Mouse (Mus musculus) hindbrain, embryonic 10.5 days (tissue): ENCODE data around the gene Best1. TPM values are rescaled to one million over a fixed set of nuclear protein-coding genes. Genes with fewer than 3 reads are reported as not detected.

Experiments
- DNase-seq: peaks from one replicate; pipeline ENCODE4 v3.0.0-alpha.2; 2017; ENCODE audit warnings: low spot score
- H3K27ac ChIP-seq: fragments of 300-500 bp; sonication (generic); 2 replicates; pipeline ENCODE4 v1.5.1; 2016; ENCODE audit warnings: mild to moderate bottlenecking, moderate library complexity
- H3K27me3 ChIP-seq: fragments of 300-500 bp; sonication (generic); 2 replicates; pipeline ENCODE4 v1.6.1; 2016; ENCODE audit warnings: mild to moderate bottlenecking; ENCODE audit not compliant: poor library complexity, insufficient read depth, severe bottlenecking
- H3K36me3 ChIP-seq: fragments of 300-500 bp; sonication (generic); 2 replicates; pipeline ENCODE4 v1.6.1; 2016; ENCODE audit warnings: mild to moderate bottlenecking, moderate library complexity
- H3K4me1 ChIP-seq: fragments of 300-500 bp; sonication (generic); replicated peaks from 2 replicates; pipeline ENCODE4 v1.6.1; 2016; ENCODE audit warnings: mild to moderate bottlenecking
- H3K4me3 ChIP-seq: fragments of 300-500 bp; sonication (generic); 2 replicates; pipeline ENCODE4 v1.5.1; 2016; ENCODE audit warnings: mild to moderate bottlenecking, moderate library complexity
- H3K9me3 ChIP-seq: fragments of 300-500 bp; sonication (generic); 2 replicates; pipeline ENCODE4 v1.6.1; 2016; ENCODE audit warnings: mild to moderate bottlenecking, moderate library complexity
- WGBS: fragments of 180-500 bp; shearing (Covaris S2); methylation state at CpG from one replicate; pipeline ENCODE4 v1.1.7; 2016; 5-methylcytosine and 5-hydroxymethylcytosine counted together
- polyA plus RNA-seq: library from polyadenylated mRNA; unstranded; fragments of >200 nt; fragmentation: Nextera tagmentation; extraction: Ambion mirVana; gene quantifications from 2 replicates; pipeline ENCODE4 v1.2.1, GENCODE M21; 2016

Best1 gene
- polyA plus RNA-seq, result 1.8 TPM in 2 replicates

- Histone ChIP-seq H3K4me1 (0 out of 2 replicates have a peak, but pooled peaks cover 3% of the 10 kb centered on the region), H3K36me3 (no peaks in the 10 kb centered on the region), H3K27me3 (no peaks in the 10 kb centered on the region), H3K9me3 (no peaks in the 10 kb centered on the region), H3K27ac (no peak within 1 kb of the TSS), H3K4me3 (no peak within 1 kb of the TSS)
- whole genome bisulfite sequencing, result 78% methylated on average over 7 of the region's 7 CpGs
- no peak for DNase-seq
Measured at GRCm38 (mm10) chr19:10001206-10001969, at the start of gene Best1, which contains the start of gene Rab3il1. TSS of gene Best1 (minus strand) at chr19:10001633. TSS of gene Rab3il1 (plus strand) at chr19:10001669.

GRCm38 (mm10) chr19:10050438-10050837 lies 49.0 kb upstream of the Best1 start:
- H3K4me3 ChIP-seq, result no peak overlapping the region
- no peaks in the 10 kb centered on the region for H3K9me3 ChIP-seq
- no peak for DNase-seq
- WGBS, result 87% methylated on average over 2 of the region's 2 CpGs
- H3K27me3 ChIP-seq, result no peaks in the 10 kb centered on the region
- no peak overlapping the region for H3K27ac ChIP-seq
- no peaks in the 10 kb centered on the region for H3K36me3 ChIP-seq
- no peaks in the 10 kb centered on the region for H3K4me1 ChIP-seq

GRCm38 (mm10) chr19:10049533-10049932 lies 48.1 kb upstream of the Best1 start:
- no peaks in the 10 kb centered on the region for H3K36me3 ChIP-seq
- H3K9me3 ChIP-seq, result no peaks in the 10 kb centered on the region
- no peak for DNase-seq
- H3K4me1 ChIP-seq, result no peaks in the 10 kb centered on the region
- no peak overlapping the region for H3K27ac ChIP-seq
- no peaks in the 10 kb centered on the region for H3K27me3 ChIP-seq
- H3K4me3 ChIP-seq, result no peak overlapping the region

GRCm38 (mm10) chr19:10046983-10047382 lies 45.5 kb upstream of the Best1 start:
- Histone ChIP-seq H3K27ac (no peak overlapping the region), H3K36me3 (no peaks in the 10 kb centered on the region), H3K27me3 (peaks cover 18% of the 10 kb centered on the region), H3K4me1 (peaks cover 6% of the 10 kb centered on the region), H3K4me3 (no peak overlapping the region), H3K9me3 (no peaks in the 10 kb centered on the region)
- no peak for DNase-seq
- WGBS, result 68% methylated on average over 3 of the region's 3 CpGs

GRCm38 (mm10) chr19:10046346-10046745 lies 44.9 kb upstream of the Best1 start:
- WGBS, result 78% methylated on average over 4 of the region's 4 CpGs
- no peaks in the 10 kb centered on the region for H3K9me3 ChIP-seq
- H3K27ac ChIP-seq, result no peak overlapping the region
- H3K36me3 ChIP-seq, result no peaks in the 10 kb centered on the region
- no peak for DNase-seq
- H3K4me1 ChIP-seq, result peaks cover 12% of the 10 kb centered on the region
- no peak overlapping the region for H3K4me3 ChIP-seq
- peaks cover 18% of the 10 kb centered on the region for H3K27me3 ChIP-seq

GRCm38 (mm10) chr19:10045707-10046106 lies 44.3 kb upstream of the Best1 start:
- WGBS, result 85% methylated on average over 2 of the region's 2 CpGs
- Histone ChIP-seq H3K27me3 (peaks cover 24% of the 10 kb centered on the region), H3K9me3 (no peaks in the 10 kb centered on the region), H3K36me3 (no peaks in the 10 kb centered on the region), H3K4me3 (no peak overlapping the region), H3K27ac (no peak overlapping the region), H3K4me1 (peaks cover 18% of the 10 kb centered on the region)
- DNase-seq, result no peak

- Histone ChIP-seq H3K27me3 (peaks cover 36% of the 10 kb centered on the region), H3K4me3 (no peak overlapping the region), H3K9me3 (no peaks in the 10 kb centered on the region), H3K4me1 (peaks cover 18% of the 10 kb centered on the region), H3K27ac (no peak overlapping the region), H3K36me3 (no peaks in the 10 kb centered on the region)
- no peak for DNase-seq
Measured at GRCm38 (mm10) chr19:10043643-10044042, 42.2 kb upstream of the Best1 start.

GRCm38 (mm10) chr19:10042816-10043215 lies 41.4 kb upstream of the Best1 start:
- no peak for DNase-seq
- 85% methylated on average over 4 of the region's 4 CpGs for WGBS
- Histone ChIP-seq H3K27me3 (peaks cover 36% of the 10 kb centered on the region), H3K9me3 (no peaks in the 10 kb centered on the region), H3K4me3 (no peak overlapping the region), H3K36me3 (no peaks in the 10 kb centered on the region), H3K4me1 (peaks cover 18% of the 10 kb centered on the region), H3K27ac (no peak overlapping the region)

- Histone ChIP-seq H3K27me3 (peaks cover 36% of the 10 kb centered on the region), H3K27ac (0 out of 2 replicates have a peak overlapping the region, but pooled peaks have one; percentile 84)
- WGBS, result 62% methylated on average over 6 of the region's 6 CpGs
Measured at GRCm38 (mm10) chr19:10042232-10042631, 40.8 kb upstream of the Best1 start.

GRCm38 (mm10) chr19:10041388-10042148 lies 40.1 kb upstream of the Best1 start, which contains the start of gene Fads3:
TSS of gene Fads3 (plus strand) at chr19:10041569.
- Histone ChIP-seq H3K27me3 (peaks cover 36% of the 10 kb centered on the region), H3K4me3 (peak within 1 kb of the TSS; percentile 71), H3K9me3 (no peaks in the 10 kb centered on the region), H3K27ac (peak within 1 kb of the TSS; percentile 84), H3K36me3 (no peaks in the 10 kb centered on the region), H3K4me1 (peaks cover 18% of the 10 kb centered on the region)
- under 1% methylated on average over 69 of the region's 69 CpGs for WGBS
- peak; percentile 81 for DNase-seq

More at GRCm38 (mm10) chr19:10042232-10042631, 40.8 kb upstream of the Best1 start:
- no peak for DNase-seq
- no peaks in the 10 kb centered on the region for H3K9me3 ChIP-seq
- no peaks in the 10 kb centered on the region for H3K36me3 ChIP-seq
- peaks cover 18% of the 10 kb centered on the region for H3K4me1 ChIP-seq
- peak overlapping the region; percentile 71 for H3K4me3 ChIP-seq

- Histone ChIP-seq H3K4me1 (peaks cover 18% of the 10 kb centered on the region), H3K27me3 (peaks cover 36% of the 10 kb centered on the region), H3K36me3 (no peaks in the 10 kb centered on the region), H3K9me3 (no peaks in the 10 kb centered on the region), H3K4me3 (peak overlapping the region; percentile 71), H3K27ac (peak overlapping the region; percentile 84)
- DNase-seq, result no peak
- WGBS, result 7% methylated on average over 20 of the region's 20 CpGs
Measured at GRCm38 (mm10) chr19:10040866-10041387, 39.5 kb upstream of the Best1 start.

- Histone ChIP-seq H3K27me3 (peaks cover 36% of the 10 kb centered on the region), H3K36me3 (no peaks in the 10 kb centered on the region), H3K9me3 (no peaks in the 10 kb centered on the region), H3K27ac (no peak overlapping the region), H3K4me3 (no peak overlapping the region), H3K4me1 (peaks cover 19% of the 10 kb centered on the region)
- 90% methylated on average over 2 of the region's 2 CpGs for WGBS
- no peak for DNase-seq
Measured at GRCm38 (mm10) chr19:10039615-10040014, 38.2 kb upstream of the Best1 start.

- Histone ChIP-seq H3K9me3 (no peaks in the 10 kb centered on the region), H3K27ac (no peak overlapping the region), H3K27me3 (peaks cover 36% of the 10 kb centered on the region), H3K36me3 (no peaks in the 10 kb centered on the region), H3K4me1 (peaks cover 26% of the 10 kb centered on the region), H3K4me3 (no peak overlapping the region)
- WGBS, result 36% methylated on average over 3 of the region's 3 CpGs
- no peak for DNase-seq
Measured at GRCm38 (mm10) chr19:10038910-10039309, 37.5 kb upstream of the Best1 start.
